Mouse (Mus musculus): ENCODE measurements at regions not wholly inside any gene's neighbourhood (a gene's known extent, or its start where the extent isn't known, plus 50 kb on each side); places are given as distances from the start of the nearest gene placed in this dataset.

- TF ChIP-seq POLR2A (IDR thresholded peaks at IDR 0.05; ENCODE audit: low read depth, low read length): no peak
- TF ChIP-seq CTCF (conservative IDR thresholded peaks at IDR 0.05; ENCODE audit: insufficient read depth, insufficient read length, low read depth, low read length): no peak
Measured at GRCm38 (mm10) chr9:68402981-68403380, 250.6 kb upstream of the Rora start.
